Mouse (Mus musculus) layer of hippocampus, adult 9-11 months (tissue): ENCODE measurements around the gene Hand2.

Experiments
- DNase-seq: peaks from one replicate; pipeline ENCODE4 v3.0.0; 2022

Gene Hand2

GRCm38 (mm10) chr8:57325111-57325891 lies 4.5 kb downstream of the Hand2 start:
- no peak for DNase-seq

GRCm38 (mm10) chr8:57326091-57327065 lies 5.6 kb downstream of the Hand2 start:
- no peak for DNase-seq

- no peak for DNase-seq
These were observed 6.7 kb downstream of the Hand2 start for GRCm38 (mm10) chr8:57327281-57328160.

- DNase-seq: no peak
These were observed 7.6 kb downstream of the Hand2 start for GRCm38 (mm10) chr8:57328161-57328920.

DNA sequence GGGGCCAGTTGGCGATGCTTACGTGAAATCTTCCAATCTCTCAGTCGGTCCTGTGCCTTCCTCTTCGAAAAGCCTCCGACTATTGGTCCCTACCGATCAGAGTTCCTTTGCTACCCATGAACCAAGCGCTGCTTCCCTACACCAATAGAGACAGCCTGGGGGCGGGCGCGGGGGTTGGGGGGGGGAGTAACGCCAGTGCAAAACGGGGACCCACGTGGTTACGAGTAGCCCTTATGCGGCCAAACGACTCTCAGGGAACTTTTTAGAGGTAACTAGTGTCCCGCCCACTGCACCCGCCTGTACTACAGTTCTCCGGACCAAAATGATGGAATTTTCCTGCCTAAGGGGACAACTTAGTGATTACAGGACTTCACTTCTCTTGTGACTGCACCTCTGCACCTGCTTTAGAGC lies 8.2 kb downstream of the Hand2 start:
- no peak for DNase-seq

DNA sequence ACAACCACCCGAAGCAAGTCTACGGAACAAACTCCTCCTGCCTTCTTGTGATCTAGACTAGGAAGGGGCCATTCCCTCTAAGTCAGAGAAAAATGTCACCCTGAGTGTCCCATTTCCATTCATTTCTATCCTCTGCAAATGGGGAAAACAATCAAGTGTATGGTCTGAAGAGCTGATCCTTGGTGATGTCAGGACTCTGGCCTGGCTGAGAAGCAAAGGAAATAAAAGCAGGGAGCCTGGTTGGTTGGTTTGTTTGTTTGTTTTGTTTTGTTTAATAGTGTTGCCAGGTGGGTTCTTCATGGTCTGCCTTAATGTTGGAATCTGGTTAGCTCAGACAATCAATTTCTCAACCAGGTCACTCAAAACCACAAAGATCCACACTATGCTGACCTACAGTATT lies 9.3 kb downstream of the Hand2 start:
- no peak for DNase-seq

GRCm38 (mm10) chr8:57331727-57332630 lies 11.2 kb downstream of the Hand2 start:
- DNase-seq: no peak

GRCm38 (mm10) chr8:57332676-57333482 lies 12.1 kb downstream of the Hand2 start:
- no peak for DNase-seq

DNA sequence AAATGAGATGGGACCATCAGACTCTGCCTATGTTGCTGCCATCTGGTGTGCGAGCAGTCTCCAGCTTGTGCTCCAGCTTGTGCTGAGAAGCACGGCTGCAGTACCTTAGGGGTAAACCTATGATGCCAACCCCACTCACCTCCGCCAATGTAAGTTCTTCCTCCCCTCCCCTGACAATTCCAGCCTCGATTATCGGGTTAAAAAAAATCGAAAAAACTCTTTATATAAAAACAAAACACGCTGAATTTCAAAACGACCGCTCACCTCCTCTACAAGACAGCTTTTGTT lies 12.6 kb downstream of the Hand2 start:
- no peak for DNase-seq

GRCm38 (mm10) chr8:57333795-57334551 lies 13.2 kb downstream of the Hand2 start:
- no peak for DNase-seq

- no peak for DNase-seq
These were observed 13.9 kb downstream of the Hand2 start for GRCm38 (mm10) chr8:57334714-57335113.

DNA sequence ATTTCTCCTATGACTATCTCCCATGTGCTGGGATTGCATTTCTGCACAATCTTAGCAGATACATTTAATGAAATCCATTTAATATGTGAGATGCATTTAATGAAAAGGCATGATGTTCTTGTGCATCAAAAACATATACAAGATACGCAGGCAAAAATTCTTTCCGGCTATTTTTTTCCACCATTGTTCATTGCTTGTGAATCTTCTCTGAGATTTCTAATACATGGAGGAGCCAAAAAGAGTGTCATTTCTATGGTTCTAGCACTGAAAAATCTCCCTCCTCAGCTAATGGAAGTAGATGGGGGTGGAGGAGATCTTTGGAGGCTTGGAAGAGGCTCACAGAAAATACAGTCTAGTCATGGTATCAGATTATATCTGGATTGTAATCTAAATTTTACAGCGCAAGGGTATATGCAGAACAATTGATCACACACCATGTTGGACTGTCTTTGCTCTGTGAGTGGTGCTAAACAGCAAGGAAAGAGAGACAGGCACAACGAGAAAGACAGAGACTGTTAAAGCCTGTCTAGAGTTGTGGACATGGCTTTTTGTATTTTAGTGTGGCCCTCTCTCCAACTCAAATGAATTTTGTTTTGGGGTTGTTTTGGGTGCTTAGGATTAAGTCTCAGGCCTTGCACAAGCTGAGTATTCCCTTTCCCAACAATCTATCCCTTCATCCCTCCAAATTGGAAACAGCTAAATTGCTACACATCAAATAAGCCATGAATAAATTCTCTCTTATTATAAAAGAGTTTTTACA lies 16.7 kb downstream of the Hand2 start:
- DNase-seq: no peak

DNA sequence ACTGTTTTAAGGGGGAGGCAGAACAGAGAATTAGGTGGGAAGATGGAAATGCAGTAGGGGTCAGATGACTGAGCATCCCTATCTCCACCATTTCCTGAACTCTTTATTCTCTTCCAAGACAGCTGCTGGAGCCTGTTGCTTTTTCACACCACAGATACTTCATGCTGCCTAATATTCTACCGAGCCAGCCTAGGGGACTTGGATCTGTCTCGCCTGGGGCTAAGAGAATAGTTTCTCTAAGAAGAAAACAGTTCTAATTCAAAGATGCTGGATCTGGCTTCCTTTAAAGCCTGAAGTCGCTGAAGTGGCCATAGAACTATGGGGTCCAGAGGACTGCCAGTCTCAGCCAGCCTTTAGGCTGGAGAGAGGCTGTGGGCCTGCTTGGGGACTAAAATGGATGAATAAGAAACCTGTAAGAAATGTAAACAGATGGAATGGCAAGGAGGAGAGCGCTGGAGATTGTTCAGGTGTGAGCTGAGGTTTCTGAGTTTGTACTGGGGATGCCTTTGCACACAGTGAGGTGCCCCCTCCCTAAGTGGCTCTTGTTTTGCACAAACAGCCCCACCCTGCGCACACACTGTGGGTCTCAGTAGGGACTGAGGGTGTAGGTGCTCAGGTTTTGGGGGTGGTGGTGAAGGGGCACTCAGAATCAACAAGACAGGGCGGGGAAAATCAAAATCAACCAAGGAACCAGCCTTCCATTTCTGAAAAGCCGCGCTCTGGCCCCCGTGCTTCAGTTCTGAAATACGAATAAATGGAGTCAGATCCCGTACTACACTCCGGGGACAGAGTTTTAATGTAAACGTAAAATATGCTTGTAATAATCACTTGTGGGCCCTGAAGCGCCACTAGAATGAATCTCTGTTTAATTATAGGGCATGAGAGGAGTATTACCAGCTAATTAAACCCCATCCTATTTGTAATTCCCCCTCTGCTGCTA lies 19.2 kb downstream of the Hand2 start:
- DNase-seq: no peak

DNA sequence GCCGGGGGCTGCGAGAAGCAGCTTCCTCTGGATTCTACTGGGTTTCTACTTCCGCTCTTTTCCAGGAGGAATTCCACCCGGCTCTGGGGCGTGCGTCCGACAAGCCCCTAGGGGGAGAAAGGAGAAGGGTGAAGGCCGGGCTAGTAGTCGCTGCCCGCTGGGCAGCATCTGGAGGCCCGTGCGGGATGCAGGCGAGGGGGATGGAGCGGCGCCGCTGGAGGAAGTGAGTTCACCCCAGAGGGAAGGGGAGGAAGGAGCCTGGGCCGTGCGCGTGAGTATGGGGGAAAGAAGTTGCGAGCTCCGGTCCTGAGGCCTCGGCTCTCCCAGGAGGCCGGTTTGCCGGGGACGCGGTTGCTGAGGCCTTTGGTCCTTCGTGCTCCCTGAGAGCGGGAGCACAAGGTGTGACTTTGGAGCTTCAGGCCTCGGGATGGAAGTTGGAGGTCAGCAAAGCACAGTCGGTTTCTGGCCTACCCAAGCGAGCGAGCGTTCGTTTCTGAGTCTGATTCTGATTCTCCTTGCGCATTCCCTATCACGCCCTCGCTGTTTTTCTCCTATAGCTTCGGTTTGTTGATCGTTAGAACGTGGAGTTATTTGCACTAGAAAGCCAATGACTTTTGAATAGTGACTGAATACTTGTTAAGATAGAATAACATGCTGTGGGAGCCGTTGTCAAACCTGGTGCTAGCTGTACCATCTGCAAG lies 20.2 kb downstream of the Hand2 start:
- no peak for DNase-seq

- no peak for DNase-seq
These were observed 20.7 kb downstream of the Hand2 start for GRCm38 (mm10) chr8:57341541-57341840.

GRCm38 (mm10) chr8:57342386-57343090 lies 21.8 kb downstream of the Hand2 start:
- DNase-seq: no peak
